Mouse (Mus musculus): ENCODE results near the gene Clec9a.

DNA sequence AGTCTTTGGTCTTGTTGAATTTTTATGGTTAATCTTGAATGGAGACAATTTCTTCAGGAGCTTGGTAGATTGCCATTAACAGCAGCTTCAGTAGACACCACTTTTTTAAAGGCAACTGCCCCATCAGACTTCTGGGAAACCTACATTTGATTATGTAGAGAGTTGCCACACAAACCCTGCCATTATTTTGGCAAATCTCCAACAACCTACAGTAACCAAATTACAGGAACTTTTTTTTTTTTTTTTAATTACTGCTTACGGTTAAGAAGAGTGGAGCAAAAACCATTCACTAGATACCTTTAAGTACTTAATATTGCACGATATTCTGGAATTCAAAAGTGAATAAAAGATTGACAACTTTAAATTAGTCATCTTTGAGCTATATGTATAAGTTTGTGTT, 49.1 kb upstream of the Clec9a start:
- TF ChIP-seq POLR2A (IDR thresholded peaks at IDR 0.05; ENCODE audit: low read depth, low read length) = no peak
- TF ChIP-seq CTCF (IDR thresholded peaks at IDR 0.05; ENCODE audit: borderline replicate concordance, insufficient read depth, low read length) = no peak
